Mouse (Mus musculus) neural tube, embryonic 12.5 days (tissue): ENCODE data around the gene Epha1. TPM values are rescaled to one million over a fixed set of nuclear protein-coding genes. Genes with fewer than 3 reads are reported as not detected.

Experiments used
- ATAC-seq: fragments of 200-750 bp; cut with Nextera tagmentation; 2 replicates; pipeline ENCODE4 v1.8.0; 2017; ENCODE audit warnings: low read depth, mild to moderate bottlenecking, moderate TSS enrichment, moderate library complexity; ENCODE audit not compliant: low FRiP score
- H3K27ac ChIP-seq: fragments of 300-500 bp; sonication (generic); 2 replicates; pipeline ENCODE4 v1.5.1; 2016
- H3K27me3 ChIP-seq: fragments of 300-500 bp; sonication (generic); replicated peaks from 2 replicates; pipeline ENCODE4 v1.6.1; 2016; ENCODE audit warnings: mild to moderate bottlenecking
- H3K36me3 ChIP-seq: fragments of 300-500 bp; sonication (generic); 2 replicates; pipeline ENCODE4 v1.6.1; 2016; ENCODE audit warnings: mild to moderate bottlenecking
- H3K4me1 ChIP-seq: fragments of 300-500 bp; sonication (generic); 2 replicates; pipeline ENCODE4 v1.6.1; 2016
- H3K4me2 ChIP-seq: fragments of 300-500 bp; sonication (generic); replicated peaks from 2 replicates; pipeline ENCODE4 v1.6.1; 2016; ENCODE audit warnings: mild to moderate bottlenecking
- H3K4me3 ChIP-seq: fragments of 300-500 bp; sonication (generic); 2 replicates; pipeline ENCODE4 v1.5.1; 2016
- H3K9ac ChIP-seq: fragments of 300-500 bp; sonication (generic); 2 replicates; pipeline ENCODE4 v1.6.1; 2016; ENCODE audit warnings: mild to moderate bottlenecking
- H3K9me3 ChIP-seq: fragments of 300-500 bp; sonication (generic); 2 replicates; pipeline ENCODE4 v1.6.1; 2016; ENCODE audit warnings: mild to moderate bottlenecking
- WGBS: fragments of 180-500 bp; shearing (Covaris S2); methylation state at CpG from one replicate; pipeline ENCODE4 v1.1.7; 2016; 5-methylcytosine and 5-hydroxymethylcytosine counted together
- polyA plus RNA-seq: library from polyadenylated mRNA; unstranded; fragments of >200 nt; fragmentation: Nextera tagmentation; extraction: Ambion mirVana; gene quantifications from 2 replicates; pipeline ENCODE4 v1.2.1, GENCODE M21; 2016

The Epha1 gene
- polyA plus RNA-seq, 1 experiment from 2014 or later, result 0.96 TPM

DNA sequence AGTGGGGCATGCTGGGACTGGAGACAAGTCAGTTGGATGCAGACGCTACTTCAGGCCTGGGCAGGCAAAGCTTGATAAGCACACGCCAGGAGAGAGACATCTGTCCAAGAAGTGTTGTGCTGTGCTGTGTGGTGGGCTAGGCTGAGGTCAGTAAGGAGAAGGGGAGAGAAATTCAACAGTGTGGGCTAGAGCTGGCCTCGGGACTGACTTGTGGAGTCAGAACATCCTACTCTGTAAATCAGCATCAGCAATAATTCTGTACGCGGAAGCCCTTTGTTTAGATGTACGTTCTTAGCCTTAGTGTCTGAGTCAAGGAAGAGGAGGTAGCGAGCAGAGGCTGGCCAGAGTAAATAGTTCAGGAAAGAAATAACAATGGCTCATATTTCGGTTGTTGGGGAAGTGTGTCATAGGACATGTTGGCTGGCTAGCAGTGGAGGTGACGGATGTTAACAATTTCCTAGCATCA lies 8.9 kb upstream of the Epha1 start:
- no peaks in the 10 kb centered on the region for H3K36me3 ChIP-seq
- ATAC-seq, result no peak
- H3K4me2 ChIP-seq, result no peak overlapping the region
- H3K9me3 ChIP-seq, result no peaks in the 10 kb centered on the region
- no peaks in the 10 kb centered on the region for H3K4me1 ChIP-seq
- no peak overlapping the region for H3K4me3 ChIP-seq
- WGBS, result 66% methylated on average over 9 of the region's 9 CpGs
- H3K9ac ChIP-seq, result no peak overlapping the region
- no peak overlapping the region for H3K27ac ChIP-seq
- no peaks in the 10 kb centered on the region for H3K27me3 ChIP-seq

GRCm38 (mm10) chr6:42381221-42381620 lies 8.2 kb upstream of the Epha1 start:
- 30% methylated on average over 2 of the region's 2 CpGs for WGBS
- no peaks in the 10 kb centered on the region for H3K4me1 ChIP-seq
- H3K27ac ChIP-seq, result no peak overlapping the region
- ATAC-seq, result no peak
- H3K9me3 ChIP-seq, result no peaks in the 10 kb centered on the region
- no peaks in the 10 kb centered on the region for H3K27me3 ChIP-seq
- no peaks in the 10 kb centered on the region for H3K36me3 ChIP-seq
- no peak overlapping the region for H3K4me2 ChIP-seq
- no peak overlapping the region for H3K9ac ChIP-seq
- H3K4me3 ChIP-seq, result no peak overlapping the region

DNA sequence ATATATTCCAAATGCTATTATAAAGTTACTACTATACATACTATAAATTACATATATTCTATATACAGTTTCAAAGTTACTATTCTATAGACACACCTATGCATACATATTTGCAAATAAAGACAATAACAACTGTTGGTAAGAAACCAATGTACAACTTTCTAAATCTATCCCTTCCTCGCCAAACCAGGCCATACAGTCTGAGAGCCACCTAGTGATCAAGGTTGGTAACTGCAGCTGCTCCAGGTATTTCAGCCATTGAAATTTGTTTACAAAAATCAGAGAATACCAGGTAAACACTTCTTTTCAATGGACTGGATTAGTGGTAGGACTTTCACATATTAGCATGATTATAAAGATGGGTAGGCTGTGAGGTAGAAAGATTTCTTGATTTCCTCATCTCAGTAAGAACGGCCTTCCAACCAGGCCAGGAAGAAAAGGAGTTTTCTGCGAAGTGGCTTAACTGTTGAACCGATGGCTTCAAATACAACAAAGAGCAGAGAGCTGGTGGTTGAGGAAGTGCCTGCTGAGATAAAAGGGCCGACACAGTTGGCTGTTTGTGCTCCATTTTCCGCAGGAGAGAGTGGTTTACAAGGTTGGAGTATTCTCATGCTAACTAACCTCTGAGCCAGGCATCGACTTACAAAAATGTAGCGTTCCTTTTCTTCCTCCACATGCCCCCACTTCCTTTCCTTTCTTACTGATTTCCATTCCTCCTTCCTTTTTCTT lies 7.5 kb upstream of the Epha1 start:
- no peaks in the 10 kb centered on the region for H3K27me3 ChIP-seq
- 0 out of 2 replicates have a peak overlapping the region, but pooled peaks have one; percentile 18 for H3K4me2 ChIP-seq
- H3K9me3 ChIP-seq, result no peaks in the 10 kb centered on the region
- H3K36me3 ChIP-seq, result no peaks in the 10 kb centered on the region
- no peak overlapping the region for H3K9ac ChIP-seq
- H3K27ac ChIP-seq, result no peak overlapping the region
- 1% methylated on average over 8 of the region's 8 CpGs for whole genome bisulfite sequencing
- H3K4me3 ChIP-seq, result no peak overlapping the region
- 0 out of 2 replicates have a peak, but pooled peaks have one; percentile 37 for ATAC-seq
- no peaks in the 10 kb centered on the region for H3K4me1 ChIP-seq

GRCm38 (mm10) chr6:42379551-42379950 lies 6.5 kb upstream of the Epha1 start:
- Histone ChIP-seq H3K9ac (no peak overlapping the region), H3K27ac (no peak overlapping the region), H3K27me3 (no peaks in the 10 kb centered on the region), H3K4me2 (no peak overlapping the region), H3K4me3 (no peak overlapping the region), H3K9me3 (no peaks in the 10 kb centered on the region), H3K4me1 (no peaks in the 10 kb centered on the region), H3K36me3 (no peaks in the 10 kb centered on the region)
- ATAC-seq, result no peak
- WGBS, result 47% methylated on average over 3 of the region's 3 CpGs

DNA sequence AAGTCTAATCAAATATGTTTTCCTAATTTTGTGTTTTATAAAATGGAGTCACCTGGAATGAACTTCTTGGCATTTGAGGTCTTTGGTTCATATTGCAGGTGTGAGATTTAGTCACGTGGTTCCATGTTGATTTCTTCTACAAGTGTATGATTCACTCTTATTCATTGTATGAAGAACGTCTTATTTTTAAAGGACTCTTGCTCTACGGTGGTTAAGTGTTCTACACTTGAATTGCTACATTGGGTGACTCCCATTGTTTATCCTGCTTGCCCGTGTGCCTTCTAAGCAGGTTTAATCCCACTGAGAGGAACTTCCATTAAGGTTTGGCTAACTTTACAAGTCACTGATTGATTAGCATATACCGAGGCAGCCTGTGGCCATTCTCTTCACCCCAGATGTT lies 4.2 kb upstream of the Epha1 start:
- Histone ChIP-seq H3K27me3 (peaks cover 8% of the 10 kb centered on the region; the same call in 1 of the 2 replicates), H3K9ac (no peak overlapping the region), H3K27ac (no peak overlapping the region), H3K36me3 (no peaks in the 10 kb centered on the region), H3K9me3 (no peaks in the 10 kb centered on the region), H3K4me1 (peaks cover 10% of the 10 kb centered on the region), H3K4me3 (no peak overlapping the region), H3K4me2 (no peak overlapping the region)
- ATAC-seq, result no peak
- whole genome bisulfite sequencing, result 86% methylated on average over 5 of the region's 5 CpGs

DNA sequence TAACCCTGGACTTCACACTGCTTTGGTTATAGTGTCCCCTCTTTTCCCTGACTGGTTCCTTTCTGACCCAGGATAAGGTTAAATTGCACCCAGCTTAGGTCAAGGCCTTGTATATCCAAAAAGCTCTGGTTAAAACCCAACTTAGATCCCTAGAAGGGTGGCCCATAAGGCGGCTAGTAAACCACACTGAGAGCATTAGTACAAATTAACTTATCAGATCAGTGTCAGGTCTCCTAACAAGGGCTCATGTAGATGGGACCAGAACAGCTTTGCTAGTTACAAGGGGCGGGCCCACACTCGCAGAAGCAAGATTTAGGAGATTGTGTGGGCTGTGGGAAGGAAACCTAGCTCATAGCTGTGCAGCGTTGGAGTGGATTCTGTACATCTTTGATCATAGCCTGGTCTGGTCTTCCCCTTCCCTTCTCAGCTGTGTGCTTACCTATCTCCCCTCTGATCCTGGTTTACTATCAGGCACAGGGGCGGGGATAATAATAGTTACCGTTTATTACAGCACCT lies 3.5 kb upstream of the Epha1 start:
- Histone ChIP-seq H3K27me3 (peaks cover 8% of the 10 kb centered on the region; the same call in 1 of the 2 replicates), H3K4me3 (no peak overlapping the region), H3K4me1 (peaks cover 10% of the 10 kb centered on the region), H3K9ac (no peak overlapping the region), H3K36me3 (no peaks in the 10 kb centered on the region), H3K9me3 (no peaks in the 10 kb centered on the region), H3K27ac (no peak overlapping the region), H3K4me2 (no peak overlapping the region)
- WGBS, result 88% methylated on average over 6 of the region's 6 CpGs
- ATAC-seq, result no peak

- 46% methylated on average over 4 of the region's 4 CpGs for WGBS
- Histone ChIP-seq H3K27ac (no peak overlapping the region), H3K9me3 (no peaks in the 10 kb centered on the region), H3K27me3 (peaks cover 8% of the 10 kb centered on the region; the same call in 1 of the 2 replicates), H3K4me3 (no peak overlapping the region), H3K9ac (no peak overlapping the region), H3K36me3 (no peaks in the 10 kb centered on the region), H3K4me2 (no peak overlapping the region), H3K4me1 (peaks cover 10% of the 10 kb centered on the region)
- no peak for ATAC-seq
Measured at GRCm38 (mm10) chr6:42376016-42376415, 2.9 kb upstream of the Epha1 start.

DNA sequence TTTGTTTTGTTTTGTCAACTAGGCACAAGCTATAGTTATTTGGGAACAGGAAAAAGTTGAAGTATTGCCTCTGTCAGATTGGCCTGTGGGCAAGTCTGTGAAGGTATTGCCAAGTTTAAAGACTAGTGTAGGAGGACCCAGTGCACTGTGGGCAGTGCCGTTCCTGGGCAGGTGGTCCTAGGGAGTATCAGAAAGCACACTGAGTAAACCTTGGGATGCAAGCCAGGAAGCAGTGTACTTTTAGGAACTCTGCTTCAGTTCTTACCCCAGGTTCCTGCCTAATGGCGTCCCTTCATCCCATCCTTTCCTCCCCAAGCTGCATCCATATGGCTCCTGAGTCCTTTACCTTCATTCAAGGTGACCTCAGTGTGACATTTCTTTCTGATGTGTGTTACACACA lies 2.1 kb upstream of the Epha1 start:
- Histone ChIP-seq H3K27me3 (peaks cover 8% of the 10 kb centered on the region; the same call in 1 of the 2 replicates), H3K9me3 (no peaks in the 10 kb centered on the region), H3K4me2 (no peak overlapping the region), H3K4me1 (peaks cover 14% of the 10 kb centered on the region), H3K36me3 (no peaks in the 10 kb centered on the region), H3K4me3 (no peak overlapping the region), H3K9ac (no peak overlapping the region), H3K27ac (no peak overlapping the region)
- ATAC-seq, result no peak
- WGBS, result 87% methylated on average over 2 of the region's 2 CpGs

DNA sequence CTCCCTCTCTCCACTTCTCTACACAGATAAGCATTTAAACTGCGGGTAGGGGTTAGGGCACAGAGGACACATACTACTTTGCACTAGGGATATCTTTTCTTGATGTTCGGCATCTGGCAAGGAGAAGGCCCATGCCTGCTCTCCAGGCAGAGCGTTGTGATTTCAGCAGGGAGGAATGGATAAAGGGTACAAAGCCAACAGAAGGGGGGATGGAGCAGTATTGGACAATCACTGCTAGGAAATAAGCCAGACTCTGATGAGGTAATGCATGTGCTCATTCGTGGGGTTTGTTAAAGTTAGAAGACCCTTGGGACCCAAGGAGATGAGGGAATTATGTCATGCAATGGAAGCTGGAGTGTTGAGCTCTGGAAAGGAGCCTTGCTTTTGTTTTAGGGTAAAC lies 1.6 kb upstream of the Epha1 start:
- WGBS, result 78% methylated on average over 4 of the region's 4 CpGs
- Histone ChIP-seq H3K9me3 (no peaks in the 10 kb centered on the region), H3K27me3 (peaks cover 8% of the 10 kb centered on the region; the same call in 1 of the 2 replicates), H3K36me3 (no peaks in the 10 kb centered on the region), H3K27ac (no peak overlapping the region), H3K9ac (no peak overlapping the region), H3K4me2 (no peak overlapping the region), H3K4me3 (no peak overlapping the region), H3K4me1 (peaks cover 14% of the 10 kb centered on the region)
- no peak for ATAC-seq

- Histone ChIP-seq H3K4me1 (peaks cover 14% of the 10 kb centered on the region), H3K4me3 (peak overlapping the region; percentile 45), H3K9me3 (no peaks in the 10 kb centered on the region), H3K27ac (no peak overlapping the region), H3K4me2 (peak overlapping the region; percentile 98), H3K36me3 (no peaks in the 10 kb centered on the region), H3K27me3 (peaks cover 8% of the 10 kb centered on the region; the same call in 1 of the 2 replicates), H3K9ac (no peak overlapping the region)
- ATAC-seq, result peak; percentile 17; the same call in 1 of the 2 replicates
- WGBS, result 44% methylated on average over 7 of the region's 7 CpGs
Measured at GRCm38 (mm10) chr6:42373669-42374430, 782 bp upstream of the Epha1 start.

GRCm38 (mm10) chr6:42372421-42372815 lies 650 bp downstream of the Epha1 start:
- ATAC-seq, result peak; percentile 21; the same call in 1 of the 2 replicates
- Histone ChIP-seq H3K9me3 (no peaks in the 10 kb centered on the region), H3K9ac (0 out of 2 replicates have a peak overlapping the region, but pooled peaks have one; percentile 48), H3K4me3 (peak overlapping the region; percentile 45; the same call in 1 of the 2 replicates), H3K4me1 (peaks cover 14% of the 10 kb centered on the region), H3K4me2 (peak overlapping the region; percentile 98), H3K36me3 (no peaks in the 10 kb centered on the region), H3K27me3 (peaks cover 8% of the 10 kb centered on the region; the same call in 1 of the 2 replicates), H3K27ac (no peak overlapping the region)
- 23% methylated on average over 9 of the region's 9 CpGs for WGBS

DNA sequence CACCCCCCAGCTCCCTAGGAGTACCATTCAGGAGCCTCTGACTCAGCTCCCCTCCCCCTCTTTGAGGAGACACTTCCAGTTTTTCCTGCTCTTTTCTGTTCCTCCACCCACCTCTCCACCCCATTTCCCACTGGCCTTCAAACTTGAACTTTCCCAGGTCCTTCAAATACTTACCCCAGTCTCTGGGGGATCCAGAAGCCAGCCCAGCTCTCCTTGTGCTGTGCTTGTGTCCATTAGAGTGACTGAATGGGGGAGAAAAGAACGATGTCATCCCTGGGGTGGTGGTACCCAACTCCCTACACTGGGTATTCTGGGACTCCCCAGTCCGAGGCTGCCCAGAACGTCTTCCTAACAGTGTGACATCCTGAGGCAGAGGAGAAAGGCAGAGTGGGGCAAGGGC lies 1.1 kb downstream of the Epha1 start:
- H3K36me3 ChIP-seq, result no peaks in the 10 kb centered on the region
- WGBS, result 7% methylated on average over 3 of the region's 3 CpGs
- peaks cover 8% of the 10 kb centered on the region; the same call in 1 of the 2 replicates for H3K27me3 ChIP-seq
- H3K9me3 ChIP-seq, result no peaks in the 10 kb centered on the region
- no peak overlapping the region for H3K9ac ChIP-seq
- peak; percentile 11; the same call in 1 of the 2 replicates for ATAC-seq
- H3K4me2 ChIP-seq, result no peak overlapping the region
- no peak overlapping the region for H3K27ac ChIP-seq
- no peak overlapping the region for H3K4me3 ChIP-seq
- peaks cover 14% of the 10 kb centered on the region for H3K4me1 ChIP-seq
